Mouse (Mus musculus) cerebellum, adult 9-10 months (tissue): ENCODE measurements around the gene Lrrc74b.
"Not testable (repeated sequence)": the region's sequence is repeated elsewhere in the genome, so short reads cannot be mapped to it uniquely, and the experiment has no call there.

Experiments used
- DNase-seq: peaks from one replicate; pipeline ENCODE4 v3.0.0; 2022

Gene Lrrc74b

DNA sequence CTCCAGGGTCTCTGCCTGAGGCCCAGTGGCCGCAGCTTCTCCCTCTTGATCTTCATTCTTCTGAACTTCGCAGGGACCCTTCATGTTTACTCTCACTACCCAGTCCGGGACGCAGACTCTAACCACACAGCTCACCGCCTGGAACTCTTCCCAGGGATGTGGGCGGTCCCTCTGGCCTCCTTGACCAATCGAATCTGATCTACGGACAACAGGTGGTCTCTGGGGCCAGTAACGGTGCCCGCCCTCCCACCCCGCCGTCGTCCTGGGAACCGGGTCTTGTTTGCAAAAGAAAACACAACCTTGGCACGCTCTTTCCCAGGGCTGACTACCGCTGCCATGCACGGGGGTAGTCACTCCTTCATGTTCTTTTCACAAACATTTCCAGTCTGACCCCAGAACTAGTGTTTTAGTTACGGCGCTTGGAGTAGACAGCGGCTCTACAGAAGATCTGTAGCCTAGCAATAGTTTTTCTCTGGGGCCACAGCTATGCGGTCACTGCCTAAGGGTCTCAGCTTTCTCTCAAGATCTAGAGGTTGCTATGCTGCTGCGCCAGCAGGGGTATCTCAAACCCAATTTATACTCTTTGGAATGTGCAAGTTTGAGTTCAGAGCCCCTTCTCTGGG is at the start of gene Lrrc74b:
Gene Lrrc74b (minus strand): TSS at position 120 of the 623 bp plus-strand sequence.
- peak; percentile 20 for DNase-seq

DNA sequence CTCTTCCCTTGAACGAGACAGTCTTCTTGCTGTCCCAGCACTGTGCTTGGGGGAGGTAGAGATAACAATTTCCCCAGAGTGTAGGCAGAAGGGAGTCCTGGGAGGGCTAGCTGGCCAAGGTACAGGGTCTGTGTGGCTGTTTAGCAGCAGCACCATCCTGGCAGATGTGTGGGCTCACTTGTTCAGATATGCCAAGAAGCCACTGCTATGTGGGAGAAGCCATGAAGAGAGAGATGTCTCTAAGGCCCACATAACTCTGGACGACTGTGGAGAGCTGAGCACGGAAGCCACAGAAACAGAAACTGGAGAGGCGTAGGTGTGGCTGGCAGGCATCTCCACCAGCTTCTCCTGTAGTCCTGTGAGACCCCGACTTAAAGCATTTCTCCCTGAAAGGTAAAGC is 44.6 kb upstream of the Lrrc74b start:
- no peak for DNase-seq

DNA sequence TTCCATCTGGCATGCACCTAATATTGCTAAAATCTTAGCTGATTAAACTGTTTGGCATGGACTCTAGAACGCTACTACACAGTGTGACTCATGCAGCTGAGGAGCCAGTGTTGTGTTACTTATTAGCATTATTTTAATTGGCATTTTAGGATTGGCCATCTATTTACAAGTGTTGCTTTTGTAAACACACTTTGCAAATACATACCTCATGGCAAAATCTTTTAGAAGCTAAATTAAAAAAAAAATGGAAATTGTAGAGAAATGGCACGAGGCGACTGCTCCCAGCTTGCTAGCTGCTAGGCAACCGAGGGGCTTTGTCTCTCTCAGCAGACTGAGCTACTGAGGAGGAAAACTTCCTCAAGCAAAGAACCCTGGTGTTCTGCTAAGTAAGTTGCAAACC is 43.9 kb upstream of the Lrrc74b start:
- no peak for DNase-seq

DNA sequence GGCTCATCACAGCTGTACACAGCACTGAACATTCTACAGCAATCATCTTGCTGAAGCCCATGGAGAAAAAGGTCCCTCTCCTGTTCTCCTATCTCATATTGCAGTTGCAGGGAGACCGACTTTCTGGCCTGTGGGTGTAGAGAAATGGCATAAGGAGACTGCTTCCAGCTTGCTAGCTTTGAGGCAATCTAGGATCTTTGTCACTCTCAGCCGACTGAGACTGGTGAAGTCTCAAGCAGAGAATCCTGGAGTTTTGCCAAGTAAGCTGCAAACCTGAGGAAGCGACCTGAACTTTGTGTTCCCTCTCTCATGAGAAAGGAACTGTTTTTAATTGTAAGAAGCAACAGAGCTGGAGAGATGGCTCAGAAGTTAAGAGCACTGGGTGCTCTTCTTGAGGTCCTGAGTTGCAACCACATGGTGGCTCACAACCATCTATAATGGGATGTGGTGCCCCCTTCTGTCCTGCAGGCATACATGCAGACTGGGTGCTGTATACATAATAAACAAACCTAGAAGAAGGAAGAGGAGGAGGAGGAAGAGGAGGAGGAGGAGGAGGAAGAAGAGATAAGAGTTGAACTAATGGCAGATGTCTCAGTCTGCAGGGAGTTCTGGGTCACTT is 40.0 kb upstream of the Lrrc74b start:
- DNase-seq, result no peak

DNA sequence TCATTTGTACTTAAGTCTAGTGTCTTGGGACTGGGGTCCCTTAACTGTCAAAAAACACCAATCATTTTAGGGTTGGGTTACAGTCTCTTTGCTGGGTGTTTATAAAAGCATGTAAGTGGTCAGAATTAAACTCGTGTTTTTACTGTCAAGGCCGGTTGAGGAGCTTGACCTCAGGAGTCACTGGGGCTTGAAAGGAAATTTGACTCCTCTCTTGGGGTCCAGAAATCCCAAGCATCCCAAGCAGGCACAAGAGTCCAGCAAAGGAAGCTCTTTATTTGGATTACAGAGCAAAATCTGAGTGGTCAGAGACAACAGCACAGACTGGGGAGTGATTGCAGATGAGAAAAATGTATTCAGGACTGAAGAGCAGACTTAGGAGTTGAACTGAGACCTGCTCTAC is 29.7 kb upstream of the Lrrc74b start:
- DNase-seq, result no peak

DNA sequence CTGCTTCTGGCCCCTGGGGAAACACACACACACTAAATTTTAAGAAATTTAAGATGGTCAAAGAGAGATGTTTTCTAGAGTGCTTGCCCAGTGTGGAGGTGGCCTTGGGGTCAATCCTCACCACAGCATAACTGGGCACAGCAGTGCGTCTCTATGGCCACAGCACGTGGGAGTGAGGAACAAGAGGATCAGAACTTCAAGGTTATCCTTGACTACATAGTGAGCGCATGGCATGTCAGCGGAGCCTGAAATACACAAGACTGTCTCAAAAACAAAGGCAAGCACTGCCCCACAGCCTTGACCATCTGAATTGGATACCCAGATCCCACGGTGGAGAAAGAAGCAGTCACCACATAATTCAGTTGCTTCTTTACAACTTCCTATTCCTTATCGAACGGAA is 23.5 kb upstream of the Lrrc74b start:
- DNase-seq, result no peak

DNA sequence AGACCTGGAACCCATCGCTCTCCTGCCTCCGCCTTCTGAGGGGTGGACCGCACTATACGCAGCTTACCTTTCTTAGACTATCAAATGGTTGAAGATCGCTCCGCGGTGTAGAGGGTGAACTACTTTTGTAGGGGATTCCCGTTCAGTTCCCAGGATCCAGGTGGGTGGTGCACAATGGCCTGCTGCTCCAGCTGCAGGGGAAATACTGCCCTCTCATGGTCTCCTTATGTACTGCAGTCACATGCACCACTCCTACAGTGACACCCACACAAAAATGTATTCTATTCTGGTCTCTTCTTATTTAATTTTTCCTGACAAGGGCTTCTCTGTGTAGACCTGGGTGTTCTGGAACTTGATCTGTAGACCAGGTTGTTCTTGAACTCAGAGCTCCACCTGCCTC is 22.0 kb upstream of the Lrrc74b start, which contains the start of gene Slc7a4:
Gene Slc7a4 (minus strand): TSS at position 151 of the 400 bp plus-strand sequence.
- DNase-seq, result no peak

DNA sequence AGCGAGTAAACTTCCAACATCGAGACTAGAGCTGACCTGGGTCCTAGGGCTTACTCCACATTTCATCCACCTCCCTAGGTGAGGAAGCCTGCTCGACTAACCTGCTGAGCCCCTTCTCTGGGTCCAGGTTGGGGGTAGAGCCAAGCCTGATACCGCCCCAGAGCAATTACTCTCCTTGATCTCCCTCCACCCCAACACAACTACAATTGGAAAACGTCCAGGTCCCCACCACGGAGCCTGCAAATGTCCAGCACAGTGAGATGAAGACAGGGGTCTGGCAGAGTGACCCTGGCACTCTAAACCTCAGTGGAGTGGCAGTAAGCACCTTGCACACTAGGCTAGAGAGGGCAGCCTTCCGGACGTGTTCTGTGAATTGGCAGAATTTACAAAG is 15.8 kb upstream of the Lrrc74b start:
- no peak for DNase-seq

DNA sequence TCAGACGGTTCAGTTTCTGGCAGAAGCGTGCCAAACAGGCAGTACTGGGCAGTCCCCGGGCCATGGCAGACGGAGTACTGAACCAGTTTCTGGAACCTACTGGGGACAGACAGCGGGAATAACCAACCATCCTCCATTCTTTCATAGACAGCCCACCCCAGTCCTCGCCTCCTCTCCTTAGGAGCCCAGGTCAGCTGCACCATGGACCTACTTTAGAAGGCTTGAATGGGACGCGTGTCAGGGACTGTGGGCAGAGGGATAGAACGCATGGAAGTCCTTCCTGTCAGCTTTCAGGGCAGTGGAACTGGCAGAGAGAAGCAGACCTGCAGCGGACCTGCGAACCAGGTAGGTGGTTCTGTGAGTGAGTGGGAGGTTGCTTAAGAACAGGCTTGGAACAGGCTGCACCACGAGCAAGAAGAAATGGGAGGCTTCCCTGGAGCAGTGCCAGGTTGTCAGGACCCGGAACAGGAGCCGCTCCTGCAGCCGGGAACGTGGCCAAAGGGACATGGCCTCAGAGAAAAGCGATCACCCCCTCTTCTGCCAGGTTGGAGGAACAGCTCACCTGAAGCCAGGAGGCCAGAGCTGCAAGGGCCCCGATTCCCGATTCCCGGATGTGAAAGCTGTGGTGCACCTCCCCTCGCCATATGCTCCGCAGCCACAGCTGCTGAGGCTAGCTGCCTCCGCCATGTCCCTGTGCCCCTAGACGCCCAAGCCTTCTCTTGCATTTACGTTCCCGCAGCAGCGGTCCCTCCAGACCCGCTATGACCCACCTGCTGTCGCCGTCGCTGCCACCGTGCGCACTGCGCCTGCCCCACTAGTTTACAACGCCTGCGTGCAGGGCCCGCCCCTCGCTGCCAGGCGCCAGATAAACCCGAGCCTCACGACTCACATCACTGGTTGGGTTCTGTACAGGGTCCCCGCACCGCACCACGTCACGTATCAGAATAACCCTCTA is 15.1 kb upstream of the Lrrc74b start:
- DNase-seq, result peak; percentile 83

DNA sequence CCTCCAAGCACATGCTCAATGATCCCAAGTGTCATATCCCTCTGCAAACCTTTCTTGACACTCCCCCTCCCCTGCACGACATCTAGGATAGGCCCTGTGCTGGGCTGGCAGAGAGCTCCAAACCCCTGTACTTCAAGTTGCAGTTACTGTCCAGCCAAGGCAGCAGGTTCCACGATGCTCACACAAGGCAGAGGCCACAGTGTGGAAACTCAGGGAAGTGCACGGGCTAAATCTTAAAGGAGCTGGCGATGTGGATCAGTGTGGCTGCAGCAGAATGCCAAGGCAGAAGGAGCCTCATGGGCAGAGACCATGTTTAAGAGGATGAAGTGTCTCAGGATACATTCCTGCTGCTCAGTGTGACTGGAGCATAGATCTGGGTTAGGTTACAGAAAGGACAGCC is 5.1 kb upstream of the Lrrc74b start:
- DNase-seq, result no peak

DNA sequence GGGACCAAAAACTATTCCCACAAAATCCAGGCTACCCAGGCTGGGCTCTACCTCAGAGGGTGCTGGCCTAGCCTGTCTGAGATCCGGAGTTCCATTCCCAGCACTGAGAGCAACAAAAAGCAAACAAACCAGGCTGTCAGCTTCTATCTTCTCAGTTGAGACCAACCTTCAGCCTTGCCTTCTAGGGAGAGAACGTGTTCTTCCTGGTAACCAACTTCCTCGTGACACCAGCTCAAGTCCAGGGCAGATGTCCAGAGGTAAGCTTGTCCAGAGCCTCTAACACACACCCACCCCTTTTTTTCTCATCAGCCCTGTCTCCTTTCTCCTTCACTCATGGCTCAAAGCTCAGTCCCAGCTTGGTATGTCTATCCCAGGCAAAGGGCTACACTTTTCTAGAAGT is 3.7 kb upstream of the Lrrc74b start:
- no peak for DNase-seq

DNA sequence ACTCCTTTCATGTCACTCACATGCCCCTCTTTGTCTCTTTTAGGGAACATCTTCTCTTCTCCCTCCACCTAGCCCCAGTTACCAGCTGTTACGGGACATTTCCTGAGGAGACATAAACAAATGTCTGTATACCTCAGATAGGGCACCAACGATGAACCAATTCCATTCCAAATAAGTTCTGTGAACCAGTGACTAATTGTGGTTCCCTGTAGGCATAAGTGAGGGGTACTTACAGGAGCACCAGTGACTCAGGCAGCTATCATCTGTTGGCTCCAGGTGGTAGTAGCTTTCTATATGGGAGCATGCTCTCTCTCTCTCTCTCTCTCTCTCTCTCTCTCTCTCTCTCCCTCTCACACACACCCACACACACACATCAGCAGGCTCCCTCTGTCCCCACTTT is 3.2 kb upstream of the Lrrc74b start:
- DNase-seq, result no peak

DNA sequence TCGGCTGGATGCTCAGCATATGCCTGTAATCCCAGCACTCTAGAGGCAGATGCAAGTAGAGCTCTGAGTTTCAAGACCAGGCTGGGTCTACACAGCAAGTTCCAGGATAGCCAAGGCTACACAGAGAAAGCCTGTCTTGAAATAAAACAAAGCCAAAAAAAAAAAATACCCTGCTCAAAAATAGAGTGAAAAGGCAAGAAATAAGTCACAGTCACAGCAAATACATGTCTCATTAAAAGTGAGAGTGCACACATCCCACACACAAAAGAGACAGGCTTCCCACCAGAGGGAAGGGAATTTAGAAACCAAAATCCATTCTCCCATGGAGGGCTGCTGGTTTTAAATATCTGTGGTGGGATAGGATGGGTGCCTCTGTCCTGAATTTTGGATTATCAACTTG is 2.5 kb upstream of the Lrrc74b start:
- DNase-seq, result no peak

DNA sequence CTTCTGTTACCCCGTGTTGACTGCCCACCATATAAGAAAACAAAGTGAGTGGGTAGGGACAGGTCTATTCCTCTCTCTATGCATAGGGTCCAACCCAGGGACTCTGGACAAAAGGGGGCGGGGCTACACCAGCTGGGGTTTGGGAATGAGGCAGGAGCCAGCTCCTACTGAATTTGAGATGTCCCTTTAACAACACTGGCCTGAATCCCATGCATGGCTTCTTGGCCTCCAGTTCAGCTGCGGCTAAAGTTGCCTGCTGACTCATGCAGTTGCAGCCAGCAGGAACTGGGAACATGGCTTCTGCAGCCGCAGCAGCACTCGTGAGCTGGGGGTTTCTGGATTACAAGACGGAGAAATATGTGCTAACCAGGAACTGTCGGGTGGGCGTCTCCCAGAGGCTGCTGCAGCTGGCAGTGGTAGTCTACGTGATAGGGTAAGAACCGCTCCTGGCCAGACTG is 733 bp upstream of the Lrrc74b start, which contains the start of gene P2rx6:
Gene P2rx6 (plus strand): TSS at position 135 of the 458 bp plus-strand sequence.
- no peak for DNase-seq

DNA sequence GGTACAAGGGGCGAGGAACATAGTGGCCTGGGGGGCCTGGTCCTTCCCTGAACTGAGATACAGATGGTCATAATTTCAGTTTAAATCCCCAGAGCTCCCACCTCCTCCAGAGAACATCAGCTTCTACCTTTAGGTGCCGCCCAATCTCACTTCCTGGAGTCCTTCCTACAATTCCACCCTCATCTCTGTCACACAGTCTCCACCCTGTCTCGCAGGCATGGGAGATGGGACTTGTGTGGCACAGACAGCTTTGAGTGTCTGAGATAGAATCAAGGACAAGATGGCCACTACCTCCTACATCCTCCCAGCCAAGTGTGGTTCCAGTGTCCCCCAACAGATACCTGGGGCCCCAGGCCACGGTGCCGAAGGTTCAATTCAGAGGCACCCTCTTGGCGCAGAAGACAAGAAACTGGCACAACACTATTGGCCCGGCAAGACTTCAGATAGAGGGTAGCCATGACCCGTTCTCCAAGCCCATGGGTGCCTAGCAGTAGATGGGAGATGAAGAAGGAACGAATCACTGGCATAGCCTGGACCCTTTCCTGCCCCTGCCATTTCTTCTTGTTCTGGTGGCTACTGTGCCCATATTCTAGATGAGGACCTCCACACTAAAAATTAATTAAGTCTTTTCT is 1.5 kb downstream of the Lrrc74b start:
- DNase-seq, result no peak

DNA sequence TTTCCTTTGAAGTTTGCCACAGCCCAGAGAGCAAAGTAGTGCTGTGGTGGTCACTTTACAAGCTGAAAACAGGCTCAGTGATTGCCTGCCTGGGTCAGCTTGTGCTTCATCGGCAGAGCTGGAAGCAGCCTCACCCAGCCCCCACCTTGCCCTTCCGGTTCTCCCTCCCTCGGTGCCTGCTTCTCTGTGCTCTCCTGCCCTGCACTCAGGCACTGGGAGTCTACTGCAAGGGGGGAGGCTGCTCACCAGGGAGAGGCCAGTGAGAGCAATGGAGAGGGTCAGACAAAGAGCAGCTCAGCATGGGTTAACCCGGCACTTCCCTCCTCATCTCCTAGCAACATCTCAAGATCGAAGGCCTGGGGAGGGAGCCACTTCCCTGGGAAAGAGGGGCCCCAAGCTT is 2.2 kb downstream of the Lrrc74b start:
- DNase-seq, result no peak

DNA sequence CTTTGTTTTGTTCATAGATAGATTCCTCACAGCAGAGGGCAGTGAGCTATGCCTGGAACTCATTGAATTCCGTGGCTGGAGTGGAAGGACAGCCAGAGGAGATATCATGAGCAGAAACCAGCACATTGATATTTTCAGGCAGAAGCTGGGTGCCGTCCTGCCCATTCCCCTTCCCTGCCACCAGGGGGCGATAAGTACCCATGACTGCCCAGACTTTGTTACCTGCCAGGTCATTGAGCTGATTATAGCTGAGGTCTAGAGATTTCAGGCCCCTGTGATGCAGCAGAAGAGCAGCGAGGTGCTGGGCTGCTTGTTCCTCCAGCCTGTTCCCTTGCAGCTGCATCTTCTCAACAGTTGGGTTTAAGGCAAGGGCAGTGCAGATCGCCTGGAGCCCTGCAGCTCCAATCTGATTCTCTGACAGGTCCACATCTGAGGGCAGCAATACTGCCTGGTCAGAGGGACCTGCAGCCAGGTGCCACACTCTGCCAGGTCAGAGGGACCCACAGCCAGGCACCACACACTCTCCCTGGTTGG is 3.0 kb downstream of the Lrrc74b start:
- peak; percentile 81 for DNase-seq

DNA sequence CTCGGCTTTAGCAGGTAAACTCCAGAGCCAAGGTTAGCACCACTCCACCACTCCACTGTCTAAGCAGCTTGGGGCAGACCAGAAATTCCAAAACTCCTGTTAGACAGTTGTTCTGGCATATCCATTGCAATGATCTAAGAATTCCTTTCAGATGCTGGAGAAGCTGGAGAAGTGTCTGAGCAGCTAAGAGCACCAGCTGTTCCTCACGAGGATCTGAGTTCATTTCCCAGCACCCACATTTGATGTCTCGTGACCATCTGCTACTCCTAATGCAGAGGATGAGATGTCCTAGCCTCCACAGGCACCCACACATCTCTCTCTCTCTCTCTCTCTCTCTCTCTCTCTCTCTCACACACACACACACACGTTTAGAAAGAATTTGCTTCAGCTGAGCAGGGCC is 4.1 kb downstream of the Lrrc74b start:
- no peak for DNase-seq

DNA sequence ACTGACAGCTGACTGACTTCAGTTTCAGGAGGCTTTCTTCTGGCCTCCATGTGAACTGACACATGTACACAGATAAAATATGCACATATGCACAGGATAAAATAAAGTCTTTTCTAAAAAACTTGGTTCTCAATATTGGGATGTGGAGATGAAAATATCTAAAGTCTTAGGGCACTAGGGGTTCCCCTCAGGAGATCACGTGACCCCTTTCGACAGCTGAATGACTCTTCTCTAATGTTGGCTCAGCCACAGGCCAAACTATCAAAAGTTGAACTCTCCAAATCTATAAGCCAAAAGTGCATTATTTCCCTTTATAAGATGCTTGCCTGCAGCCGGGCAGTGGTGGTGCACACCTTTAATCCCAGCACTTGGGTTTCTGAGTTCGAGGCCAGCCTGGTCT is 4.9 kb downstream of the Lrrc74b start:
- DNase-seq, result no peak

DNA sequence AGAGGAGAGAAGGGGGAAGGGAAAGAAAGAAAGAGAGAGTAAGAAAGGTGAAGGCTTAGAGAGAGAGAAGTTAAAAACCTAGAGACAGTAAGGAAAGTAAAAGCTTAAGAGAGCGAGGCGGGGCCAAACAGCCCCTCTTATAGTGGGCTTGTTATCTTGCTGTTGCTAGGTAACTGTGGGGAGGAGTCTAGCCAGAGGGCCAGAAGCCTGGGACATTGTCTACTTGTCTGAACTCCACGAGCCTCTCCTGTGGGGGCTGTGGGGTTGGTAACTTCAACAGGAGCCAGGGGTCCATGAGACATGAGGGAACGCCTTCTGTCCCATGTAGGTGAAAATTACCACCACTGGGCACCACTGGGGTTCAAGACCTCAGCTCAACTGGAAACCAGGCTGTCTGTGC is 6.3 kb downstream of the Lrrc74b start:
- not testable (repeated sequence) for DNase-seq

DNA sequence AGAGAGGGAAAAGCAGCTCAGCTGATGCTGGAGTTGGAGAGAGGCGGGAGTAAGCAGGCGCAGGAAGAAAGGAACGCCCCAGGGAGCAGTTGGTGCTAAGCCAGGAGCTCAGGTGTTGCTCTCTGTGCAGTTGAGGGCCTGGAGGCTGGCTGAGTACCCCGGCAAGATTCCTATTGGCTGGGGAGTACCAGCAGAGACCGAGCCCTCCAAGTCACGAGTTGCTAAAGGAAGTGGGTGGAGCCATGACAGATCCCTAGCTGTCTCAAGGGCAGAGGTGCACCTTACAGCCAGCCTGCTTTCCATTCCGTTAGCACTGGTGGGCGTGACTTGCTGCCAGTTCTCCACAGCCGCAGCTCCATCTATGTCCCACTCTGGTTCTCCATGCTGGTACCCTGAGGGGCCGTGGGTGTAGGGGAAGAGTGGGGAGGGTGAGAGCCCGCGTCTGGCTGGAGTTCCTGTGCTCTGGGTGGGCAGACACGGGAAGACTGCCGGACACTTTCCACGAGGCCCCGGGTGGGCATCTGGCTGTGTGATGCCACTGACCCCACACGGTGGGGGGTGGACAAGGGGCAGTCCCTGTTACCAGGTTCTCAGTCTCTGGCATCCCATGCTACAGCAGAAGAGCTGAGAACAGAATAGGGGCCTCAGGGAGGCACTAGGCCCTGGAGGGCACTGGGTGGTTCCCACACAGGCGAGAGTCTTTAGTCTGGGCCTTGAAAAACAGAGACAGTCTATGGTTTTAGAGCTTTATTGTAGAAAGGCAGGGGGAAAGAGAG is 6.9 kb downstream of the Lrrc74b start:
- DNase-seq, result no peak

DNA sequence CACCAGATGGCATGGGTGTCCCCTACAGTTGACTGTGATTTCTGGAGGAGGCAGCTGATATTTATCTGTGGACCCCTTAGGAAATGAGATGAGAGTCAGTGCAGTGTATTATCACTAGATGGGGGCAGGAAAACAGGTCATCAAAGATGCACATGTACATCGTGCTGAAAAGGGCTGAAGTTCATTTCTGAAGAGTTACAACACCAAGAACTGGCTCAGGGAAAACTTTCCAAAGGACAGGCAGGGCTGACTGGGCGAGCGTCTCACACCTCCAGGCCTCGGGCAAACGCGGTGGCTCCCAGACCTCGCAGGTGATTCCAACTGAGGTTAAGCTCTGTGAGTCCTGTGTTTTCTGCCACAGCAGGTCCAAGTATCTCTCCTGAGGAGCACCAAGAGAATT is 8.2 kb downstream of the Lrrc74b start:
- DNase-seq, result no peak
